Comparison of ENCODE assay signal across 9 mouse cellular contexts in the genomic region with DNA sequence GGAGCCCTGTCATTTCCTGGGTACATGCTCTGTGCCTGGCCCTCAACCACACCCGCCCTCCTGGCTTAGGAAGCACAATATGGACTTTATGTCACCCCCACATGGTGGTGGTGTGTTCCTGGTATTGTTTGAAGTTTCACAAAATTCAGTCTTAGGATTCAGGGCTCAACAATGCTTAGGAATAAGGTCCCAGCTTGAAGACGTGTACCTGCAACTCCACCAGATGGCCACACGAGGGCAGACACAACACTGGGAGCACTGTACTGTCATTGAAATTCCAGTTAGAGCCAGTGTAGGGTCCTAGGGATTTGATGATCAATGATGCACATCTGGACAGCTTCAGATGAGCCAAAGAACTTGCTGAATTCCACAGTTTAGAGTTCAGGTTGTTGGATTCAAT. TPM values are rescaled to one million over a fixed set of nuclear protein-coding genes. Genes with fewer than 3 reads are reported as not detected.
DNase-seq lines count a peak whose midpoint lies in the region; ATAC-seq and TF ChIP-seq lines count a peak whose summit lies in the region.
"Had no signal": no experiment of that assay in that cellular context is flagged by ENCODE, and none has a peak within 500 bp of the region (broad histone marks: within the 10 kb centered on the region; RNA-seq: fewer than 3 reads in every experiment).

No protein-coding gene starts in this region.

- no peak overlapping the region for H3K9ac ChIP-seq in intestine, embryonic 14.5 days (ENCODE audit: low read length)
- no peak overlapping the region for H3K9ac ChIP-seq in intestine, embryonic 15.5 days
- H3K9ac ChIP-seq in hindbrain, embryonic 12.5 days, result no peak overlapping the region
- H3K9ac ChIP-seq in lung, embryonic 14.5 days, result no peak overlapping the region
- H3K9ac ChIP-seq: liver, embryonic 13.5 days had no signal

- WGBS in intestine, embryonic 14.5 days, result 19% methylated on average over 3 of the region's 3 CpGs
- WGBS in intestine, embryonic 15.5 days, result 18% methylated on average over 3 of the region's 3 CpGs
- WGBS in hindbrain, embryonic 12.5 days, result 15% methylated on average over 3 of the region's 3 CpGs
- 18% methylated on average over 3 of the region's 3 CpGs for WGBS in lung, embryonic 14.5 days

- H3K36me3 ChIP-seq in intestine, embryonic 14.5 days (ENCODE audit: control insufficient read depth, insufficient read depth, low read length), result no peaks in the 10 kb centered on the region
- H3K36me3 ChIP-seq in intestine, embryonic 15.5 days, result no peaks in the 10 kb centered on the region
- peaks cover 69% of the 10 kb centered on the region for H3K36me3 ChIP-seq in hindbrain, embryonic 12.5 days
- H3K36me3 ChIP-seq in lung, embryonic 14.5 days (ENCODE audit: insufficient read depth), result no peaks in the 10 kb centered on the region
- H3K36me3 ChIP-seq: liver, embryonic 13.5 days had no signal

- no peak overlapping the region for H3K4me2 ChIP-seq in intestine, embryonic 14.5 days (ENCODE audit: low read length)
- H3K4me2 ChIP-seq in intestine, embryonic 15.5 days (replicated peaks), result no peak overlapping the region
- no peak overlapping the region for H3K4me2 ChIP-seq in hindbrain, embryonic 12.5 days (replicated peaks)
- H3K4me2 ChIP-seq in lung, embryonic 14.5 days, result no peak overlapping the region
- H3K4me2 ChIP-seq: liver, embryonic 13.5 days had no signal

- H3K27ac ChIP-seq in intestine, embryonic 14.5 days (ENCODE audit: low read depth), result no peak overlapping the region
- H3K27ac ChIP-seq in intestine, embryonic 15.5 days, result no peak overlapping the region
- H3K27ac ChIP-seq in hindbrain, embryonic 12.5 days, result no peak overlapping the region
- no peak overlapping the region for H3K27ac ChIP-seq in lung, embryonic 14.5 days (ENCODE audit: low read depth)
- H3K27ac ChIP-seq: liver, embryonic 13.5 days had no signal

- no peaks in the 10 kb centered on the region for H3K27me3 ChIP-seq in intestine, embryonic 14.5 days (replicated peaks; ENCODE audit: control insufficient read depth, insufficient read depth, low read length)
- no peaks in the 10 kb centered on the region for H3K27me3 ChIP-seq in intestine, embryonic 15.5 days (replicated peaks)
- H3K27me3 ChIP-seq in hindbrain, embryonic 12.5 days, result no peaks in the 10 kb centered on the region
- H3K27me3 ChIP-seq in lung, embryonic 14.5 days (ENCODE audit: insufficient read depth, low read length), result no peaks in the 10 kb centered on the region
- H3K27me3 ChIP-seq: liver, embryonic 13.5 days had no signal

- no peaks in the 10 kb centered on the region for H3K4me1 ChIP-seq in intestine, embryonic 14.5 days (replicated peaks; ENCODE audit: control insufficient read depth, insufficient read depth, low read length)
- no peaks in the 10 kb centered on the region for H3K4me1 ChIP-seq in intestine, embryonic 15.5 days (replicated peaks)
- H3K4me1 ChIP-seq in hindbrain, embryonic 12.5 days, result no peaks in the 10 kb centered on the region
- H3K4me1 ChIP-seq in lung, embryonic 14.5 days (ENCODE audit: insufficient read depth), result no peaks in the 10 kb centered on the region
- H3K4me1 ChIP-seq: liver, embryonic 13.5 days had no signal

- DNase-seq in intestine, embryonic 14.5 days (ENCODE audit: low spot score), result peak; percentile 64
- peak; percentile 68 for DNase-seq in MN1 (ENCODE audit: low spot score)
- peak; percentile 44 to 60 for DNase-seq in cerebellum, postnatal 36 days
- DNase-seq in lung, embryonic 14.5 days, result peak; percentile 76
- peak; percentile 30 for DNase-seq in retina, postnatal 7 days (ENCODE audit: low read depth, low spot score)
- DNase-seq in gastrocnemius, postnatal 25 days, result no peak
- DNase-seq: liver, embryonic 13.5 days had no signal

- H3K4me3 ChIP-seq in intestine, embryonic 14.5 days (ENCODE audit: low read depth, low read length), result no peak overlapping the region
- H3K4me3 ChIP-seq in intestine, embryonic 15.5 days (replicated peaks), result no peak overlapping the region
- H3K4me3 ChIP-seq in hindbrain, embryonic 12.5 days, result no peak overlapping the region
- no peak overlapping the region for H3K4me3 ChIP-seq in lung, embryonic 14.5 days (ENCODE audit: low read depth, low read length)
- H3K4me3 ChIP-seq: liver, embryonic 13.5 days had no signal

- ATAC-seq in intestine, embryonic 14.5 days (replicated peaks; ENCODE audit: low FRiP score, low TSS enrichment, low read depth), result no peak
- ATAC-seq in intestine, embryonic 15.5 days, result no peak
- ATAC-seq in hindbrain, embryonic 12.5 days (ENCODE audit: low FRiP score), result peak; percentile 14; the same call in 1 of the 2 replicates
- ATAC-seq in lung, embryonic 14.5 days (ENCODE audit: insufficient read depth), result peak; percentile 29; the same call in 1 of the 2 replicates

- H3K9me3 ChIP-seq in intestine, embryonic 14.5 days (ENCODE audit: control insufficient read depth, low read length), result no peaks in the 10 kb centered on the region
- no peaks in the 10 kb centered on the region for H3K9me3 ChIP-seq in intestine, embryonic 15.5 days
- no peaks in the 10 kb centered on the region for H3K9me3 ChIP-seq in hindbrain, embryonic 12.5 days (replicated peaks)
- H3K9me3 ChIP-seq in lung, embryonic 14.5 days (ENCODE audit: low read depth, low read length), result no peaks in the 10 kb centered on the region
- H3K9me3 ChIP-seq: liver, embryonic 13.5 days had no signal

- TF ChIP-seq CTCF in lung, embryonic 14.5 days (IDR thresholded peaks at IDR 0.05; ENCODE audit: low read depth), result peak; percentile 86

RNA-seq across cellular contexts. Expression of a gene that starts 47.5 kb away (rescaled TPM):
- polyA plus RNA-seq in intestine, embryonic 14.5 days (2014; fragmentation: Nextera tagmentation; extraction: Ambion mirVana), result 14.3 and 15.9 TPM in 2 replicates
- 10.9 and 11.2 TPM in 2 replicates for polyA plus RNA-seq in intestine, embryonic 15.5 days (2015; fragmentation: Nextera tagmentation; extraction: Ambion mirVana)
- polyA plus RNA-seq in hindbrain, embryonic 12.5 days (2016; fragmentation: Nextera tagmentation; extraction: Ambion mirVana), result 17.2 and 18.3 TPM in 2 replicates
- 20.3 and 20.6 TPM in 2 replicates for polyA plus RNA-seq in lung, embryonic 14.5 days (2014; fragmentation: Nextera tagmentation; extraction: Ambion mirVana)
- total RNA-seq in gastrocnemius, postnatal 25 days (2021), result 10 to 100 TPM; 29.2 to 30.5 TPM

RNA-seq across cellular contexts. Expression of a gene that starts 47.5 kb away (rescaled TPM):
- 46.4 and 49.8 TPM in 2 replicates for polyA plus RNA-seq in intestine, embryonic 14.5 days (2014; fragmentation: Nextera tagmentation; extraction: Ambion mirVana)
- 32.2 and 33.6 TPM in 2 replicates for polyA plus RNA-seq in intestine, embryonic 15.5 days (2015; fragmentation: Nextera tagmentation; extraction: Ambion mirVana)
- polyA plus RNA-seq in hindbrain, embryonic 12.5 days (2016; fragmentation: Nextera tagmentation; extraction: Ambion mirVana), result 497 and 557 TPM in 2 replicates
- polyA plus RNA-seq in lung, embryonic 14.5 days (2014; fragmentation: Nextera tagmentation; extraction: Ambion mirVana), result 14.5 and 15.6 TPM in 2 replicates
- under 1 TPM in 1 of 2 experiments, not detected in 1; 0.19 TPM for total RNA-seq in gastrocnemius, postnatal 25 days (2021)

RNA-seq across cellular contexts. Expression of a gene that starts 49.1 kb away (rescaled TPM):
- polyA plus RNA-seq in intestine, embryonic 14.5 days (2014; fragmentation: Nextera tagmentation; extraction: Ambion mirVana), result 16.4 and 16.7 TPM in 2 replicates
- polyA plus RNA-seq in intestine, embryonic 15.5 days (2015; fragmentation: Nextera tagmentation; extraction: Ambion mirVana), result 11.5 and 12.1 TPM in 2 replicates
- polyA plus RNA-seq in hindbrain, embryonic 12.5 days (2016; fragmentation: Nextera tagmentation; extraction: Ambion mirVana), result 12.3 and 13.3 TPM in 2 replicates
- 21.6 and 21.7 TPM in 2 replicates for polyA plus RNA-seq in lung, embryonic 14.5 days (2014; fragmentation: Nextera tagmentation; extraction: Ambion mirVana)
- total RNA-seq in gastrocnemius, postnatal 25 days (2021), result 1 to 10 TPM; 8.2 to 9.2 TPM

Comparison
In these comparisons a context has a peak if more than half of its experiments do, and no peak if none do; other contexts are left out.
1. ATAC-seq: peak in hindbrain, embryonic 12.5 days (single experiment) and lung, embryonic 14.5 days (single experiment); none in intestine, embryonic 14.5 days (single experiment) and intestine, embryonic 15.5 days (single experiment).